Mouse (Mus musculus) inflammation-experienced regulatory T-cells (primary cell): ENCODE results near the gene AC141477.1. TPM values are rescaled to one million over a fixed set of nuclear protein-coding genes. Genes with fewer than 3 reads are reported as not detected.

Source experiments
- polyA plus RNA-seq, 2 experiments: library from polyadenylated mRNA; unstranded; fragments of 100-300 nt; shearing (Covaris generic); gene quantifications; one replicate each; pipeline ENCODE4 v1.2.1; 2017

Gene AC141477.1
- polyA plus RNA-seq, result 10 to 100 TPM in 1 of 2 experiments, 1 to 10 TPM in 1; 8.4 to 19.2 TPM

DNA sequence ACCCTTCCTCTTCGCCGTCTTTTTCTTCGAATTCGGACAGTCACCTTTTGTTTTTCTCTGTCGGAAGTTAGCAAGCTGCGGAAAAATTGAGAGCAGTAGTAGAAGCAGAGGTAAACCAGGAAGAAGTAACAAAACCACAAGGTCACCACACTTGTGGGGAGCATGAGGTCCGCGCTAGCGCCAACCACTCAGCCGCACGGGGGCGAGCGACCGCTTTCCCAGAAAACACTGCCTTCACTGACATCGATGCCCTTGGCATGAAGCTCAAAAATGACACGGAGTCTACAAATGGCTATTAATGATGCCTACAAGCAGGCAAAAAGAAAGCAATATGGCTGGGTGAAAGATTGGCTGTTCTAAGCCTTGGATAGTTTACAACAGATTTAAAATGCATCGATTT, at the start of gene AC141477.1:
TSS of gene AC141477.1 (minus strand) at position 164 of the 400 bp plus-strand sequence.

DNA sequence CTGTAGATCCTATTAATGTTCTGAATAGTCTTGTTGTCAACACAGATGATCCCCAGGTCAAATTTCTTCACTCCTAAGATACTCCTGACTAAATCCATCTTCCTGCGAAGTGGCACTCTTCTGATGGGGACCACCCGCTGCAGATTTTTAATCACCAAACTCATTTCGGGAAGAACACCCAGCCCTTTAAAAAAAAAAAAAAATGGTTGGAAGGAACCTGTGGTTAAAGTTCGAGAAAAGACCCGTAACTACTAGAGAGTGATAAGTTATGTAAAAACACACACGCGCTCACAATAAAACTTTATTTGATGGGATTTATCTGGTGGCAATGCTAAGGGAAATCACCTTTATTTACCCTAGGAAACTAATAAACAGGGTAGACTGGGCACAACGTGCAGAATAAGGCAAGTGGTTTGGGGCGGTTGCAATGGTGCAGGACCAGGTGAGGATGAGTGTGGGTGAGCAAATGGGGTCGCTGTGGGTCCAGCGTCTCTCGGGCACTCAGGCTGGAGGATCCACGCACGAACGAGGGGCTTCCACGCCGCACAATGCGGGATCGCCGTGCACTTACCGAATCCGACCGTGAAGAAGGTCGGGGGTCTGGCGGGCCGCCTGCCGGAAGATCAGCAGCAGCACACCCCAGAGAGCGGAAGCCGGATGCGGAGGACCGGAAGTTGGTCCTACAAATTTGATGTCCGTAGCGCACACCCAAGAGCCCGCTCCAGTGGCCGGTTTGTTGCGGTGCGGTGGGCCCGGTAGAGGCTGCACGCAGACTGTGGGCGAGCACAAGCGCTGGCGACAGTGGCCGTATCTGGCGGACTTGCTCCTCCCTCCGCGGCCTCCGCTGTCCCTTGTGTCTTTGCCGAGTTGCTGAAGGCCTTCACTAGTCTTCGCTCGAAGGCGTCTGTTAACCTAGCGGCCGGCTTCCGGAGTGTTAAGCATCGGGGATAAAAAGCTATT, 28.2 kb upstream of the AC141477.1 start, which contains the start of the genes Mcm3ap and Ybey:
TSS of gene Mcm3ap (plus strand) at position 725 of the 960 bp plus-strand sequence.
TSS of gene Ybey (minus strand) at position 912 of the 960 bp plus-strand sequence.

DNA sequence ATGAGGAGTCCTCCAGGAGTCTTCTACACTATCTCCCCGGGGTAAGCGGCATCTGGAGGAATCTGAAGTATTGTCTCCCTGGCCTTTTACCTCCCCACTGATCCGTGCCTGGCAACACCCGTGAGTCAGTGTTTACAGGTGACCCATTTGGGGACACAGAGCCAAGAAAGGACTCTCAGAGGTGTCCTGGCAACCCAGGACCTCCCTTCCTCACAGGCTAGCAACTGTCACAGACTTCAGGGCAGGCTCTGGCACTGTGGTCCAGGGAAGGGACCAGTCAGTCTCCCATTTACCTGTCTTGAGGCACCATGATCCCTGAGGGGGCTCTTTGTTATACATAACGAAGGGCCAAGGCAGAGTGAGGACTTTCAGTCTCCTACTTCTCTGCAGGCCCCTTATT, 8.6 kb upstream of the AC141477.1 start, which contains the start of gene 2610028H24Rik:
TSS of gene 2610028H24Rik (plus strand) at position 231 of the 400 bp plus-strand sequence.

DNA sequence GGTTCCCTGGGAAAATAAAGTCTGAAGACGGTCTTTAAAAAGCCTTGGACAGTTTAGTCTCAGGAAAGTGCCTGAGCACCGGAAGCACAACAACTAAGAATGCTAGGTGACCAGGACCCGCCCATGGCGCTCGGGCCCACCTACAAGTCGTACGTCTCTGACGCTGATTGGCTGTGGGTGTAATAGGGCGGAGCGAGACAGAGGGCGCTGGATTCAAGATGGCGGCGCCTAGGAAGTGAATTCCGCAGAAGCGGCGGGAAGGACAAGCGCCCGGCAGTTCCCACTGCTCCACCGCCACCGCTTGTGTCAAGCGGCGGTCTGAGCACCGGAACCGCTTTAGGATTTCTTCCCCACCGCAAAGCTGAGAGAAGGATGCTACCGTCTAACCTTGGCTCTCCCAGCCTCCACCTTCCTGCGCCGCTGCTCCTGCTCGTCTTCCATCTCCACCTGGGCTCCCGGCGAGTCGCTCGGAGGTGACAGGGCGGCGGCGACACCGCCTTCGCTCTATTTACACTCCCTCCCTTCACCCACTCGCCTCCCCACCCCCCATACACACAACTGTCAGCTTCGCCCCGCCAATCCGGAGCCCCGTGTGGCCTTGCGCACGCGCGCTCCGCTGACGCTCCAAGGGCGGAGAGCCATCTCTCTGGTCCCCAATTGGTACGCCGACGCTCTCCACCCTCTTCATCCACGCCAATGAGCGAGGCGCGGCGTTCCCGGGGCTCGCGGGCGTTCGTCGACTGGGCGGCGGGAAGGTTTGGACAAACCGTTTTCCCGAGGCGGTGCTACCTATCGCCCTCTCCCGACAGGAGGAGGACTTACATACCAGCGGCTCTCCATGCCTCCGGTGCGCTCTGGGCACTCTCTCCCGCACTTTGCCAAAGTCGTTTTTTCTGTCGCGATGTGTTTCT, 2.2 kb upstream of the AC141477.1 start, which contains the start of gene Pcnt:
TSS of gene Pcnt (minus strand) at position 609 of the 911 bp plus-strand sequence.

Other genes starting within 250 kb of the AC141477.1 start
- 10 to 100 TPM; 29.4 to 29.9 TPM for gene Prmt2, start 202.6 kb downstream of the AC141477.1 start, polyA plus RNA-seq
- gene S100b, start 186.6 kb downstream of the AC141477.1 start, polyA plus RNA-seq, result 1 to 10 TPM in 1 of 2 experiments, under 1 TPM in 1; 0.20 to 1.0 TPM
- gene Dip2a, start 95.2 kb downstream of the AC141477.1 start, polyA plus RNA-seq, result 1 to 10 TPM; 7.4 to 9.8 TPM
- gene Pcnt, start 2.3 kb upstream of the AC141477.1 start, polyA plus RNA-seq, result 10 to 100 TPM; 16.0 to 21.4 TPM
- under 1 TPM; 0.13 to 0.62 TPM for gene 2610028H24Rik, start 8.6 kb upstream of the AC141477.1 start, polyA plus RNA-seq
- gene Mcm3ap, start 28.5 kb upstream of the AC141477.1 start, polyA plus RNA-seq, result 10 to 100 TPM; 64.5 to 72.9 TPM
- gene Ybey, start 28.7 kb upstream of the AC141477.1 start, polyA plus RNA-seq, result 1 to 10 TPM; 3.4 to 9.9 TPM
- gene Lss, start 91.1 kb upstream of the AC141477.1 start, polyA plus RNA-seq, result 10 to 100 TPM; 10.6 to 22.3 TPM
- gene Spatc1l, start 121.8 kb upstream of the AC141477.1 start, polyA plus RNA-seq, result under 1 TPM; 0.31 to 0.77 TPM
- gene Ftcd, start 135.2 kb upstream of the AC141477.1 start, polyA plus RNA-seq, result under 1 TPM in 1 of 2 experiments, not detected in 1; 0.15 TPM
- gene Col6a2, start 183.2 kb upstream of the AC141477.1 start, polyA plus RNA-seq, result under 1 TPM; 0.16 to 0.23 TPM